Mouse (Mus musculus) limb, embryonic 13.5 days (tissue): ENCODE measurements around the gene Raet1e. TPM values are rescaled to one million over a fixed set of nuclear protein-coding genes. Genes with fewer than 3 reads are reported as not detected.
"Not testable (repeated sequence)": the region's sequence is repeated elsewhere in the genome, so short reads cannot be mapped to it uniquely, and the experiment has no call there.

Source experiments
- ATAC-seq: fragments of 200-750 bp; cut with Nextera tagmentation; 2 replicates; pipeline ENCODE4 v1.8.0; 2017; ENCODE audit warnings: low read depth, moderate number of reproducible peaks, moderate TSS enrichment; ENCODE audit not compliant: low FRiP score
- H3K27ac ChIP-seq: fragments of 300-500 bp; sonication (generic); 2 replicates; pipeline ENCODE4 v1.5.1; 2015; ENCODE audit warnings: inconsistent platforms, mild to moderate bottlenecking, moderate library complexity
- H3K27me3 ChIP-seq: fragments of 300-500 bp; sonication (generic); 2 replicates; pipeline ENCODE4 v1.6.1; 2015; ENCODE audit warnings: mild to moderate bottlenecking, inconsistent platforms
- H3K36me3 ChIP-seq: fragments of 300-500 bp; sonication (generic); 2 replicates; pipeline ENCODE4 v1.6.1; 2015; ENCODE audit warnings: inconsistent platforms, mild to moderate bottlenecking, moderate library complexity
- H3K4me1 ChIP-seq: fragments of 300-500 bp; sonication (generic); 2 replicates; pipeline ENCODE4 v1.6.1; 2015; ENCODE audit warnings: inconsistent platforms
- H3K4me2 ChIP-seq: fragments of 300-500 bp; sonication (generic); replicated peaks from 2 replicates; pipeline ENCODE4 v1.6.1; 2015; ENCODE audit warnings: inconsistent platforms, mild to moderate bottlenecking, moderate library complexity
- H3K4me3 ChIP-seq: fragments of 300-500 bp; sonication (generic); 2 replicates; pipeline ENCODE4 v1.5.1; 2015; ENCODE audit warnings: moderate library complexity, mild to moderate bottlenecking, inconsistent platforms
- H3K9ac ChIP-seq: fragments of 300-500 bp; sonication (generic); 2 replicates; pipeline ENCODE4 v1.6.1; 2015; ENCODE audit warnings: mild to moderate bottlenecking, inconsistent platforms
- H3K9me3 ChIP-seq: fragments of 300-500 bp; sonication (generic); 2 replicates; pipeline ENCODE4 v1.6.1; 2016; ENCODE audit warnings: inconsistent platforms
- WGBS: fragments of 180-500 bp; shearing (Covaris S2); methylation state at CpG from one replicate; pipeline ENCODE4 v1.1.7; 2015; 5-methylcytosine and 5-hydroxymethylcytosine counted together
- polyA plus RNA-seq: library from polyadenylated mRNA; unstranded; fragments of >200 nt; fragmentation: Nextera tagmentation; extraction: Ambion mirVana; gene quantifications from 2 replicates; pipeline ENCODE4 v1.2.1, GENCODE M21; 2015

The Raet1e gene
- polyA plus RNA-seq, 1 experiment from 2014 or later = 12.0 TPM

- H3K27ac ChIP-seq, H3K36me3 ChIP-seq, H3K9ac ChIP-seq, H3K27me3 ChIP-seq, H3K4me1 ChIP-seq, H3K9me3 ChIP-seq: not testable (repeated sequence)
- peak; percentile 40; the same call in 1 of the 2 replicates for ATAC-seq
- 51% methylated on average over 5 of the region's 5 CpGs for WGBS
- Histone ChIP-seq H3K4me2 (peak overlapping the region; percentile 50), H3K4me3 (peak overlapping the region; percentile 25)
Measured at GRCm38 (mm10) chr10:22172431-22173334, 14.3 kb downstream of the Raet1e start.

GRCm38 (mm10) chr10:22173335-22174189 lies 15.2 kb downstream of the Raet1e start:
- H3K36me3 ChIP-seq, H3K27me3 ChIP-seq, H3K27ac ChIP-seq, H3K4me1 ChIP-seq, H3K9ac ChIP-seq, H3K9me3 ChIP-seq: not testable (repeated sequence)
- WGBS = 11% methylated on average over 12 of the region's 17 CpGs
- ATAC-seq = peak; percentile 88
- peak overlapping the region; percentile 25 for H3K4me3 ChIP-seq
- peak overlapping the region; percentile 50 for H3K4me2 ChIP-seq

- not testable (repeated sequence) for H3K36me3 ChIP-seq, H3K4me2 ChIP-seq, H3K27me3 ChIP-seq, H3K27ac ChIP-seq, H3K4me1 ChIP-seq, H3K9ac ChIP-seq, H3K9me3 ChIP-seq, H3K4me3 ChIP-seq, ATAC-seq
- 81% methylated on average over 2 of the region's 2 CpGs for WGBS
Measured at GRCm38 (mm10) chr10:22174190-22174487, 15.8 kb downstream of the Raet1e start.

- ATAC-seq, H3K4me2 ChIP-seq, H3K9ac ChIP-seq, H3K27me3 ChIP-seq, H3K27ac ChIP-seq, H3K36me3 ChIP-seq, H3K9me3 ChIP-seq, H3K4me3 ChIP-seq, H3K4me1 ChIP-seq: not testable (repeated sequence)
- 77% methylated on average over 2 of the region's 2 CpGs for WGBS
Measured at GRCm38 (mm10) chr10:22176515-22176914, 18.1 kb downstream of the Raet1e start.

GRCm38 (mm10) chr10:22191035-22191434 lies 32.7 kb downstream of the Raet1e start:
- peak; percentile 76 for ATAC-seq
- H3K4me3 ChIP-seq, H3K9me3 ChIP-seq, H3K27me3 ChIP-seq, H3K36me3 ChIP-seq, H3K4me1 ChIP-seq, H3K27ac ChIP-seq, H3K9ac ChIP-seq: not testable (repeated sequence)
- 3% methylated on average over 9 of the region's 10 CpGs for WGBS
- peak overlapping the region; percentile 41 for H3K4me2 ChIP-seq

GRCm38 (mm10) chr10:22201352-22201751 lies 43.0 kb downstream of the Raet1e start:
- not testable (repeated sequence) for ATAC-seq
- 100% methylated on average over 3 of the region's 3 CpGs for whole genome bisulfite sequencing

GRCm38 (mm10) chr10:22202784-22203583 lies 44.6 kb downstream of the Raet1e start:
- WGBS = no CpG with 5 or more reads among the region's 2 CpGs
- not testable (repeated sequence) for ATAC-seq, H3K9me3 ChIP-seq, H3K36me3 ChIP-seq, H3K4me1 ChIP-seq, H3K4me2 ChIP-seq, H3K9ac ChIP-seq, H3K27ac ChIP-seq, H3K27me3 ChIP-seq, H3K4me3 ChIP-seq

More at GRCm38 (mm10) chr10:22201352-22201751, 43.0 kb downstream of the Raet1e start:
- not testable (repeated sequence) for H3K9me3 ChIP-seq, H3K36me3 ChIP-seq, H3K9ac ChIP-seq, H3K27me3 ChIP-seq, H3K4me1 ChIP-seq, H3K4me2 ChIP-seq, H3K27ac ChIP-seq, H3K4me3 ChIP-seq

- ATAC-seq, H3K27me3 ChIP-seq, H3K27ac ChIP-seq, H3K4me1 ChIP-seq, H3K4me2 ChIP-seq, H3K36me3 ChIP-seq, H3K9me3 ChIP-seq, H3K4me3 ChIP-seq, H3K9ac ChIP-seq: not testable (repeated sequence)
- WGBS = 65% methylated on average over 1 of the region's 1 CpGs
Measured at GRCm38 (mm10) chr10:22206443-22206842, 48.1 kb downstream of the Raet1e start.

GRCm38 (mm10) chr10:22212012-22212696 lies 53.8 kb downstream of the Raet1e start:
- H3K27ac ChIP-seq, H3K4me2 ChIP-seq, H3K36me3 ChIP-seq, H3K9ac ChIP-seq, H3K4me3 ChIP-seq, H3K27me3 ChIP-seq, H3K9me3 ChIP-seq, H3K4me1 ChIP-seq: not testable (repeated sequence)
- WGBS = 3% methylated on average over 8 of the region's 11 CpGs
- ATAC-seq = peak; percentile 77

- not testable (repeated sequence) for H3K9ac ChIP-seq, H3K4me2 ChIP-seq, H3K36me3 ChIP-seq, H3K27me3 ChIP-seq, H3K27ac ChIP-seq, H3K4me3 ChIP-seq, H3K9me3 ChIP-seq, H3K4me1 ChIP-seq, ATAC-seq
- WGBS = 20% methylated on average over 1 of the region's 7 CpGs
Measured at GRCm38 (mm10) chr10:22223474-22224349, 65.3 kb downstream of the Raet1e start.

- no peak overlapping the region for H3K27ac ChIP-seq
- no peaks in the 10 kb centered on the region for H3K27me3 ChIP-seq
- 90% methylated on average over 8 of the region's 8 CpGs for WGBS
- no peaks in the 10 kb centered on the region for H3K4me1 ChIP-seq
- H3K9ac ChIP-seq = no peak overlapping the region
- H3K9me3 ChIP-seq = peaks cover 22% of the 10 kb centered on the region
- ATAC-seq = no peak
- H3K4me2 ChIP-seq = no peak overlapping the region
- H3K4me3 ChIP-seq = no peak overlapping the region
- no peaks in the 10 kb centered on the region for H3K36me3 ChIP-seq
Measured at GRCm38 (mm10) chr10:22265060-22265459, 106.7 kb downstream of the Raet1e start.
